Mouse (Mus musculus): ENCODE measurements around the gene Kcnk6. TPM values are rescaled to one million over a fixed set of nuclear protein-coding genes. Genes with fewer than 3 reads are reported as not detected.

Gene Kcnk6
- 2.9 and 3.0 TPM in 2 replicates for polyA plus RNA-seq (2012; rRNA removed)

GRCm38 (mm10) chr7:29232247-29233013, at the start of gene Kcnk6:
Gene Kcnk6, minus strand, starts transcription at chr7:29232515.

GRCm38 (mm10) chr7:29281201-29282073, 49.1 kb upstream of the Kcnk6 start, which contains the start of gene Spint2:
Gene Spint2, minus strand, starts transcription at chr7:29281912.

GRCm38 (mm10) chr7:29248261-29248841, 16.0 kb upstream of the Kcnk6 start, which contains the start of gene 2200002D01Rik:
Gene 2200002D01Rik, minus strand, starts transcription at chr7:29248466.

GRCm38 (mm10) chr7:29238019-29238967, 6.0 kb upstream of the Kcnk6 start, which contains the start of gene Yif1b:
Gene Yif1b, plus strand, starts transcription at chr7:29238329.

GRCm38 (mm10) chr7:29213675-29214082, 18.6 kb downstream of the Kcnk6 start, which contains the start of gene Catsperg1:
Gene Catsperg1, minus strand, starts transcription at chr7:29214035.

GRCm38 (mm10) chr7:29180077-29180853, 52.0 kb downstream of the Kcnk6 start, which contains the start of gene Psmd8:
Gene Psmd8, minus strand, starts transcription at chr7:29180701.

Other genes starting within 250 kb of the Kcnk6 start
- gene Ryr1, start 107.3 kb downstream of the Kcnk6 start, polyA plus RNA-seq (2012; rRNA removed): 0.05 TPM in 2 replicates
- gene Rasgrp4, start 97.7 kb downstream of the Kcnk6 start, polyA plus RNA-seq (2012; rRNA removed): 4.9 and 7.7 TPM in 2 replicates
- 7.4 and 7.7 TPM in 2 replicates for gene Fam98c, start 76.3 kb downstream of the Kcnk6 start, polyA plus RNA-seq (2012; rRNA removed)
- gene Ggn, start 62.3 kb downstream of the Kcnk6 start, polyA plus RNA-seq (2012; rRNA removed): 0.04 and 0.05 TPM in 2 replicates
- gene Spred3, start 62.1 kb downstream of the Kcnk6 start, polyA plus RNA-seq (2012; rRNA removed): 0.40 and 0.65 TPM in 2 replicates
- gene Psmd8, start 51.8 kb downstream of the Kcnk6 start, polyA plus RNA-seq (2012; rRNA removed): 104 and 110 TPM in 2 replicates
- 0.68 and 1.1 TPM in 2 replicates for gene Catsperg1, start 18.5 kb downstream of the Kcnk6 start, polyA plus RNA-seq (2012; rRNA removed)
- gene Yif1b, start 5.8 kb upstream of the Kcnk6 start, polyA plus RNA-seq (2012; rRNA removed): 33.9 and 34.6 TPM in 2 replicates
- gene 2200002D01Rik, start 16.0 kb upstream of the Kcnk6 start, polyA plus RNA-seq (2012; rRNA removed): 2.5 and 3.6 TPM in 2 replicates
- gene Spint2, start 49.4 kb upstream of the Kcnk6 start, polyA plus RNA-seq (2012; rRNA removed): 51.2 TPM in 2 replicates
- 3.3 TPM in 2 replicates for gene Ppp1r14a, start 56.8 kb upstream of the Kcnk6 start, polyA plus RNA-seq (2012; rRNA removed)
- 0.31 and 0.59 TPM in 2 replicates for gene Dpf1, start 71.4 kb upstream of the Kcnk6 start, polyA plus RNA-seq (2012; rRNA removed)

Measured in liver, embryonic 18 days (tissue).